Mouse (Mus musculus): Measurements from ENCODE around the gene Majin.

DNA sequence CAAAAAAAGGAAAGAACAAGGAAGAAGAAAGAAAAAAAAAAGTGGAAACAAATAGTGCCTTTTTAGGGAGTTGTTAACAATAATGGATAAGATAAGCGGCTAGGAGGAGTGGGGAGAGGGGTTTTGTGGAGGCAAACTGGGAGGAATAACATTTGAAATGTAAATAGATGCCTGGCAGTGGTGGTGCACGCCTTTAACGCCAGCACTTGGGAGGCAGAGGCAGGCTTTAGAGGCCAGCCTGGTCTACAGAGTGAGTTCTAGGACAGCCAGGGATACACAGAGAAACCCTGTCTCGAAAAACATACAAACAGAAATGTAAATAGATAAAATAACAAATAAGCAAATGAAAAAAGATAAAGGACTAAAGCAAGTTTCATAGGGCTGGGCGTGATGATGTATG, 56.5 kb downstream of the Majin start:
- no peak for TF ChIP-seq POLR2A (IDR thresholded peaks at IDR 0.05; ENCODE audit: control insufficient read depth, low read depth, low read length)
- no peak for TF ChIP-seq CTCF (IDR thresholded peaks at IDR 0.05; ENCODE audit: control insufficient read depth, insufficient read depth, insufficient replicate concordance, low read depth, low read length)

Measured in testis, adult 2 months (tissue).